Mouse (Mus musculus) urinary bladder, postnatal 10 days (tissue): ENCODE results near the gene Gpi1.

Source experiments
- DNase-seq: peaks from one replicate; pipeline ENCODE4 v3.0.0; 2022; ENCODE audit warnings: low spot score

Gpi1 gene

GRCm38 (mm10) chr7:34230116-34230515 lies at the start of gene Gpi1:
Gpi1 (minus strand) TSS chr7:34230336.
- DNase-seq = no peak

- no peak for DNase-seq
Observed at GRCm38 (mm10) chr7:34277656-34278055, 47.5 kb upstream of the Gpi1 start.

- DNase-seq = no peak
Observed at GRCm38 (mm10) chr7:34276066-34276465, 45.9 kb upstream of the Gpi1 start.

- DNase-seq = no peak
Observed at GRCm38 (mm10) chr7:34272465-34272864, 42.3 kb upstream of the Gpi1 start.

GRCm38 (mm10) chr7:34268463-34268862 lies 38.3 kb upstream of the Gpi1 start:
- DNase-seq = no peak

- no peak for DNase-seq
Observed at GRCm38 (mm10) chr7:34266421-34266820, 36.3 kb upstream of the Gpi1 start.

- no peak for DNase-seq
Observed at GRCm38 (mm10) chr7:34265876-34266346, 35.8 kb upstream of the Gpi1 start.

GRCm38 (mm10) chr7:34263437-34263836 lies 33.3 kb upstream of the Gpi1 start:
- no peak for DNase-seq

GRCm38 (mm10) chr7:34258407-34258806 lies 28.3 kb upstream of the Gpi1 start:
- DNase-seq = no peak

GRCm38 (mm10) chr7:34257279-34257678 lies 27.1 kb upstream of the Gpi1 start:
- no peak for DNase-seq

GRCm38 (mm10) chr7:34255916-34256315 lies 25.8 kb upstream of the Gpi1 start:
- no peak for DNase-seq

GRCm38 (mm10) chr7:34255137-34255536 lies 25.0 kb upstream of the Gpi1 start:
- no peak for DNase-seq

GRCm38 (mm10) chr7:34252030-34252429 lies 21.9 kb upstream of the Gpi1 start:
- DNase-seq = no peak

GRCm38 (mm10) chr7:34250738-34251137 lies 20.6 kb upstream of the Gpi1 start, which contains the start of gene Gm6096:
Gm6096 (plus strand) TSS chr7:34251038.
- DNase-seq = no peak

GRCm38 (mm10) chr7:34246870-34247499 lies 16.8 kb upstream of the Gpi1 start:
- no peak for DNase-seq

- DNase-seq = no peak
Observed at GRCm38 (mm10) chr7:34242176-34242575, 12.0 kb upstream of the Gpi1 start.

GRCm38 (mm10) chr7:34238086-34238485 lies 8.0 kb upstream of the Gpi1 start:
- DNase-seq = no peak

GRCm38 (mm10) chr7:34235602-34236001 lies 5.5 kb upstream of the Gpi1 start:
- DNase-seq = no peak

- DNase-seq = no peak
Observed at GRCm38 (mm10) chr7:34234610-34235561, 4.8 kb upstream of the Gpi1 start.

- DNase-seq = peak; percentile 93
Observed at GRCm38 (mm10) chr7:34233909-34234609, 3.9 kb upstream of the Gpi1 start.

- no peak for DNase-seq
Observed at GRCm38 (mm10) chr7:34232785-34233725, 2.9 kb upstream of the Gpi1 start.
